Mouse (Mus musculus): ENCODE measurements at regions not wholly inside any gene's neighbourhood (a gene's known extent, or its start where the extent isn't known, plus 50 kb on each side); places are given as distances from the start of the nearest gene placed in this dataset.

DNA sequence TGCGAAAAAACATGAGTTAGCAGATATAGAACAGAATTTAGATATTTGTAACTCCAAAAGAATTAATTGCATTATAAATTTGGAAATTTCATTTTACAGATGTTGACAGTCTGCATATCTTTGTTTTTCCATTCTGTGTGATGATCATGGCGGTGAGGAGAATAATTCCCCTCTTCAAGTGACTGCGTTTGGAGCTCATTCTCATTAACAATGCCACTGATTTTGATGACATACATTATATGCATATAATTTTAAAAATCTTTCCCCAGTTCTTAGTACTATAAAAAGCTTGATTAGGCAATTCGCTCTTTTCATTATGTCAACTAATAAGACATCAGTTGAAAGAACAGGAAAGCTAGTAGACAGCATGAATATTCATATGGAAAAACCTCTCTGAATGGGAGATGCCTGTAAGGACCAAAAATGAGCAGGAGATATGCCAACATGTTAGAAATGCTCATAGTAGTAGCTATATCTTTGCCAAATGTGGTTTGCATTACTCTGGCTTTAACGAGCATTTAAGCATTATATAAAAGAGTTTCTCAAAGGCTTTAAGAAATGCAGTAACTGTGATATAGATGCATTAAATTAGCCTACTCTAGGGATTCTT lies 849.2 kb upstream of the Cldn34c4 start:
- no peaks in the 10 kb centered on the region for H3K27me3 ChIP-seq (ENCODE audit: control insufficient read depth, insufficient read depth, low read depth, low read length)
- 79% methylated on average over 5 of the region's 5 CpGs for WGBS
- H3K27ac ChIP-seq (ENCODE audit: low read length): no peak overlapping the region
- H3K36me3 ChIP-seq (ENCODE audit: control insufficient read depth, insufficient read depth, low read length): no peaks in the 10 kb centered on the region
- no peaks in the 10 kb centered on the region for H3K9me3 ChIP-seq (replicated peaks; ENCODE audit: control insufficient read depth, low read length, poor library complexity, severe bottlenecking)
- no peak overlapping the region for H3K9ac ChIP-seq (ENCODE audit: low read depth, low read length)
- no peak overlapping the region for H3K4me3 ChIP-seq (ENCODE audit: low read depth, low read length)
- no peak overlapping the region for H3K4me2 ChIP-seq (ENCODE audit: low read length)
- H3K4me1 ChIP-seq (ENCODE audit: control insufficient read depth, insufficient read depth, low read length): no peaks in the 10 kb centered on the region
- no peak for ATAC-seq

DNA sequence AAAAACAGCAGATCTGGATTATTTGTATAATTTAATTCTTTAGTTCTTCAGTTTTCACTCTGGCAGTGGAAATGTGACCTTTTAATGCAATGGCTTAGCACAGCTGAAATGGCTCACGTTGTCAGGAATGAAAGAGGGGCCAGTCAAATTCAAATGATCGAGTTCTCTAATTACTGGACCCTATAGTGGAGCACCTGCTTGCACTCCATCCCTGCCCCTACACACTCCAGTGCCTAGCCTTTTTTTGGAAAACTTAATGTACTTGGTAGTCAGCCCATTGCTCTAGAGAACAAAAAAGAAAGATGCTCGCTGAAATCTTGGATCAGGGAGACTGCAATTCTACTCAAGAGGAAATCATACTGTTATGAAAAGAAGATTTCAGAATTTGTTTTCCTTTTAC lies 841.0 kb upstream of the Cldn34c4 start:
- WGBS: 15% methylated on average over 3 of the region's 3 CpGs
- ATAC-seq: no peak
- no peaks in the 10 kb centered on the region for H3K9me3 ChIP-seq (replicated peaks; ENCODE audit: control insufficient read depth, low read length, poor library complexity, severe bottlenecking)
- no peak overlapping the region for H3K9ac ChIP-seq (ENCODE audit: low read depth, low read length)
- peaks cover 5% of the 10 kb centered on the region for H3K4me1 ChIP-seq (ENCODE audit: control insufficient read depth, insufficient read depth, low read length)
- 0 out of 2 replicates have a peak overlapping the region, but pooled peaks have one; percentile 47 for H3K27ac ChIP-seq (ENCODE audit: low read length)
- no peak overlapping the region for H3K4me3 ChIP-seq (ENCODE audit: low read depth, low read length)
- H3K27me3 ChIP-seq (ENCODE audit: control insufficient read depth, insufficient read depth, low read depth, low read length): no peaks in the 10 kb centered on the region
- H3K36me3 ChIP-seq (ENCODE audit: control insufficient read depth, insufficient read depth, low read length): no peaks in the 10 kb centered on the region
- H3K4me2 ChIP-seq (ENCODE audit: low read length): no peak overlapping the region

DNA sequence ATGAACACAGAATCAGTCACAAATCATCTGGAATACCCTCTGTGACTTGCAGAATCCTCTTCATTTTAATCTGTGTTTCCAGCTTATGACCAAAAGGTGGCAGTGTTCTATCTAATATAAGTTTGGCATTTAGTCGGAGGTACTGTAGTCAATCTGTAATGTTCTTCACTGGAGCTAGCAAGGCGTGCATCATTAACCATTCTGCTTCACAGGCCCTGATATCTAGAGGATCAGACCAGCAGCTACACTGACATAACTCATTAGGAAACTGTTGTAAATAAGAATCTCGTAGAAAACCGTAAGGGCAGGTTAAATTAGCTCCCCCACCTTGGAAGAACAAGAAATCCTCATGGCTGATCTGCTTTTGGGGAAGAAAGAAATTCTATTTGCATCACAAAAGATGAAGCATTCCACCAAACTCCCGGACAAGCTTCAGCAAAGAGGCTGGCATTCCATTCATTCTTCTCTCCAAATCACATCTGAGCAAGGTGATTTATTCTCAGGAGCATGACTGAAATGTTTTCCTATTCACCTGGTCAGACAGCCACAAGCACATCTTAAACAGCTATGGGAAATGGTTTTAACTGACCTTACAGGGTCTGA lies 840.0 kb upstream of the Cldn34c4 start:
- 12% methylated on average over 5 of the region's 5 CpGs for WGBS
- Histone ChIP-seq H3K4me2 (ENCODE audit: low read length) (no peak overlapping the region), H3K27ac (ENCODE audit: low read length) (peak overlapping the region; percentile 59)

More for the DNA sequence above, 840.0 kb upstream of the Cldn34c4 start:
- H3K36me3 ChIP-seq (ENCODE audit: control insufficient read depth, insufficient read depth, low read length): no peaks in the 10 kb centered on the region
- peak; percentile 94 for ATAC-seq
- H3K4me3 ChIP-seq (ENCODE audit: low read depth, low read length): no peak overlapping the region
- no peak overlapping the region for H3K9ac ChIP-seq (ENCODE audit: low read depth, low read length)
- no peaks in the 10 kb centered on the region for H3K27me3 ChIP-seq (ENCODE audit: control insufficient read depth, insufficient read depth, low read depth, low read length)
- H3K4me1 ChIP-seq (ENCODE audit: control insufficient read depth, insufficient read depth, low read length): peaks cover 5% of the 10 kb centered on the region
- no peaks in the 10 kb centered on the region for H3K9me3 ChIP-seq (replicated peaks; ENCODE audit: control insufficient read depth, low read length, poor library complexity, severe bottlenecking)
